Mouse (Mus musculus) ES-E14 (cell line): ENCODE results near the gene Nup93.

Experiments used
- CHD2 ChIP-seq: IDR thresholded peaks from 2 replicates; pipeline ENCODE4 v1.6.1; 2014; ENCODE audit warnings: mild to moderate bottlenecking, low read depth, low read length, inconsistent platforms
- MAFK ChIP-seq: IDR thresholded peaks from 2 replicates; pipeline ENCODE4 v1.6.1; 2014; ENCODE audit warnings: mild to moderate bottlenecking, low read depth, low read length, inconsistent platforms; ENCODE audit not compliant: insufficient read depth
- ZC3H11A ChIP-seq: IDR thresholded peaks from 2 replicates; pipeline ENCODE4 v1.6.1; 2012; ENCODE audit warnings: low read depth, mild to moderate bottlenecking, inconsistent platforms, low read length, borderline replicate concordance

DNA sequence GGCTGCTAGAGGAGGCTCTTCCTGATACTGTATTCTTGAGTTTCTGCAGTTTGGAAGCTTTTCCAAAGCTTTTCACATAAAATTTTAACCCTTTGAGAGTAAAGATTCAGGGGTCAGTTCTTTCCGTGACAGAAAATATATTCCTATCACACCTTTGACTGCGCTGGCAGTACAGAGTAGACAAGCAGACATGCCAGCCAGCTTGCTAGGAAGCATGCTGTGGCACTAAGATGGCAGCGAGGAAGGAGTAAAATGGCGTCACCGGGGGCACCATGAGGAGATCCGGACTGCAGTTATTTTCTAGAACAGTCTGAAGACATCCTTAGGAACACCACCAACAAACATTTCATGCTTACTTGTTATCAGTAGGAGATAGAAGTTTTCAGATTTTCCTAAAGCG is 55.9 kb downstream of the Nup93 start:
- TF ChIP-seq MAFK (no peak), CHD2 (no peak), ZC3H11A (no peak)
